Mouse (Mus musculus): ENCODE data around the gene Cenph. TPM values are rescaled to one million over a fixed set of nuclear protein-coding genes. Genes with fewer than 3 reads are reported as not detected.

The Cenph gene
- 3.2 and 3.9 TPM in 2 replicates for polyA plus RNA-seq (2012; rRNA removed)

DNA sequence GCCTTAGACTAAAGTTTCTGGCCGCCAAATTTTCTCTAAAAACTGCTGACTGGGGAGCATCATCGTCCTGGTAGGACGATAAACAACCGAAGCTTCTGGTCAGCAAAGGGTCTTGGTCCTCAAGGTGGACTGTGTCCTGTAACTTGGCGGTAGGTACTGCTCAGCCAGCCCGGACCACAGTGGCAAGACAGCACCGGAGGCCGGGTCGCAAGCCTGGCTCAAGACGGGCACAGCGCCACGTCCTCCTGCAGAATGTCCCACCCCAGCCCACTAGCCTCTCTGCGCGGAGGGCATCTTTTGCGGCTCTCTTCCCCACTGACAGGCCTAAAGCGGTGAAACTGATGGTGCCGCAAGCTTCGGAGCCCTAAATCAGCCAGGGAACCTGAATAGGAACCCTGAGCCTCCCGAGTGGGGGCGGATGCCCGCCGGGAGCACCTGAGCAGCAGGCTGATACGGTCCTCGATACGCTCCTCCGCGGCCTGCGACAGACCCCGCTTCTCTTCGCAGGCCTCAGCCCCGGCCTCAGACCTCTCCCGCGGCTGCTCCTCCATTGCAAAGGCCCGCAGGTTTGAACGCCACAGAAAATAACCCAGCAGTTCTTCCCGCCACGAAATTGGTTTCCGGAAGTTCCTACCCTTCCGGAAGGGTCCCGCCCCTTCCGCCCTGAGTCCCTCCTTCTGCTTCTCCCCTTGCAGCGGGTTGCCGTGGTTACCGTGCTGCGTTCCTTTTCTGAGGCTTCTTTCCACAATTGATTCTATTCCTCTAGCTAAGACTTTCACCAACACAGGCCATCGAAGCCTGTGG lies at the start of gene Cenph:
Cenph (minus strand) TSS at position 648 of the 804 bp plus-strand sequence.
- Histone ChIP-seq H3K27me3 (ENCODE audit: control insufficient read depth, insufficient read depth, low read length) (no peaks in the 10 kb centered on the region), H3K4me1 (ENCODE audit: control insufficient read depth, insufficient read depth, low read length) (peaks cover 6% of the 10 kb centered on the region), H3K4me3 (ENCODE audit: control insufficient read depth, low read depth, low read length) (peak within 1 kb of the TSS; percentile 95), H3K27ac (ENCODE audit: control insufficient read depth, insufficient read depth, low read depth, low read length) (peak within 1 kb of the TSS; percentile 73), H3K36me3 (ENCODE audit: control insufficient read depth, insufficient read depth, low read length) (no peaks in the 10 kb centered on the region)
- TF ChIP-seq POLR2A (IDR thresholded peaks at IDR 0.05; ENCODE audit: control insufficient read depth, low read depth, low read length) (peak; percentile 62), CTCF (IDR thresholded peaks at IDR 0.05; ENCODE audit: control insufficient read depth, insufficient read depth, insufficient replicate concordance, low read depth, low read length) (no peak)

DNA sequence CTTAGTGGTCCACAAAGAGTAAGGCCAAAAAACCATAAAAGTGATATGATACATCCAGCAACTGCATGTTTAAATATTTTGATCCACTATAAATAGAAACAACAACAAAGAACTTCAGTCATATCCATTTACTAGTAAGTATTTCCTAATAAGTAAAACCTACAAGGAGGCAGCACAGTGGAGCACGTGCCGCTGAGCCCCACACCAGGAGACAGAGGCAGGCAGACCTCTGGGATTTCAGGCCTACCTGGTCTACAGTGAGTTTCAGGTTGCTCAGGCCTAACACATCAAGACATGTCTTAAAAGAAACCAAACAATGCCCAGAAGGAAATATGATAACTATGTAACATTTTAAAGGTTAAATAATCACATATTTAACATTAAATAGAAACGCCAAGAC lies 49.2 kb upstream of the Cenph start:
- H3K36me3 ChIP-seq (ENCODE audit: control insufficient read depth, insufficient read depth, low read length) = no peaks in the 10 kb centered on the region; the same call in 1 of the 2 replicates
- no peaks in the 10 kb centered on the region for H3K4me1 ChIP-seq (ENCODE audit: control insufficient read depth, insufficient read depth, low read length)
- no peak overlapping the region for H3K4me3 ChIP-seq (ENCODE audit: control insufficient read depth, low read depth, low read length)
- H3K27ac ChIP-seq (ENCODE audit: control insufficient read depth, insufficient read depth, low read depth, low read length) = no peak overlapping the region
- TF ChIP-seq CTCF (IDR thresholded peaks at IDR 0.05; ENCODE audit: control insufficient read depth, insufficient read depth, insufficient replicate concordance, low read depth, low read length) = no peak
- TF ChIP-seq POLR2A (IDR thresholded peaks at IDR 0.05; ENCODE audit: control insufficient read depth, low read depth, low read length) = no peak
- no peaks in the 10 kb centered on the region for H3K27me3 ChIP-seq (ENCODE audit: control insufficient read depth, insufficient read depth, low read length)

DNA sequence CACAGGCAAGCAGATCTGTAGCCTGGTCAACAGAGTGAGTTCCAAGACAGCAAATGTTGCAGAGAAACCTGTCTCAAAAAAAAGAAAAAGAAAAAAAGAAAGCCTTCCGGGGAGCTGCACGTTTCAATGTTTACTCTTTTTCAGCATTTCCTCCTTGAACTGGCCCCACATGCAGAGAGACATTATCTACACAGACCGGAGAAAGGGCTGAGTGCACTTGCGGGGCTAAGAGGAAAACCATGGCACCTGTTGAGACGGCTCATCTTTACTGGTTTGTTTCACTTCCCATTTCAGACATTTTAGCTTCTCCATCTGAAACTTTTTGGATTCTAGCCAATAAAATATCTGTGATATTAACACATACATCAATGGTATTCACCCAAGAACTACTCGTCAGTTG lies 48.6 kb upstream of the Cenph start:
- Histone ChIP-seq H3K27me3 (ENCODE audit: control insufficient read depth, insufficient read depth, low read length) (no peaks in the 10 kb centered on the region), H3K4me3 (ENCODE audit: control insufficient read depth, low read depth, low read length) (no peak overlapping the region), H3K27ac (ENCODE audit: control insufficient read depth, insufficient read depth, low read depth, low read length) (no peak overlapping the region), H3K4me1 (ENCODE audit: control insufficient read depth, insufficient read depth, low read length) (no peaks in the 10 kb centered on the region), H3K36me3 (ENCODE audit: control insufficient read depth, insufficient read depth, low read length) (no peaks in the 10 kb centered on the region; the same call in none of the 2 replicates)
- TF ChIP-seq CTCF (IDR thresholded peaks at IDR 0.05; ENCODE audit: control insufficient read depth, insufficient read depth, insufficient replicate concordance, low read depth, low read length) = no peak
- no peak for TF ChIP-seq POLR2A (IDR thresholded peaks at IDR 0.05; ENCODE audit: control insufficient read depth, low read depth, low read length)

DNA sequence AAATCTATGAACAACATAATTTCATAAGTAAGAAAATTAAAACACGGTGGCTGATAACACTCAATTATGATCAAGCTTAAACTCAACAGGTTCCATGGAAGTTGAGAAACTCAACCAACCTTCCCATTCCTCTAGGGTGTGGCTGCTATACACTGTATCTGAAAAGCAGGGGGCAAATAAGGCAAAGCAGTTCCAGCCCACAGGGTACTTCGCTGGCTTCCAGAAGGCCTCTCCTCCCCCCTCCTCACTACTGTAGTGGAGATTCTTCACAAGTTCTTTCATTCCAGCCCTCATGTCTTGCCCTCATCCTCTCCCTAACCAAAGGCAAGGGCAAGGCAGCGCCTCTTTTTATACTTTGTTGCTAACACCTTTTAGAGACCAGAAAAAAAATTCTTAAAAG lies 48.2 kb upstream of the Cenph start:
- TF ChIP-seq CTCF (IDR thresholded peaks at IDR 0.05; ENCODE audit: control insufficient read depth, insufficient read depth, insufficient replicate concordance, low read depth, low read length) (no peak), POLR2A (IDR thresholded peaks at IDR 0.05; ENCODE audit: control insufficient read depth, low read depth, low read length) (no peak)
- no peak overlapping the region for H3K4me3 ChIP-seq (ENCODE audit: control insufficient read depth, low read depth, low read length)
- no peaks in the 10 kb centered on the region for H3K27me3 ChIP-seq (ENCODE audit: control insufficient read depth, insufficient read depth, low read length)
- H3K4me1 ChIP-seq (ENCODE audit: control insufficient read depth, insufficient read depth, low read length) = no peaks in the 10 kb centered on the region
- H3K36me3 ChIP-seq (ENCODE audit: control insufficient read depth, insufficient read depth, low read length) = peaks cover 1% of the 10 kb centered on the region
- no peak overlapping the region for H3K27ac ChIP-seq (ENCODE audit: control insufficient read depth, insufficient read depth, low read depth, low read length)

GRCm38 (mm10) chr13:100814451-100814850 lies 38.8 kb upstream of the Cenph start:
- no peaks in the 10 kb centered on the region for H3K4me1 ChIP-seq (ENCODE audit: control insufficient read depth, insufficient read depth, low read length)
- TF ChIP-seq POLR2A (IDR thresholded peaks at IDR 0.05; ENCODE audit: control insufficient read depth, low read depth, low read length) (no peak), CTCF (IDR thresholded peaks at IDR 0.05; ENCODE audit: control insufficient read depth, insufficient read depth, insufficient replicate concordance, low read depth, low read length) (no peak)
- H3K36me3 ChIP-seq (ENCODE audit: control insufficient read depth, insufficient read depth, low read length) = peaks cover 1% of the 10 kb centered on the region; the same call in 1 of the 2 replicates
- H3K4me3 ChIP-seq (ENCODE audit: control insufficient read depth, low read depth, low read length) = peak overlapping the region; percentile 27; the same call in 1 of the 2 replicates
- H3K27me3 ChIP-seq (ENCODE audit: control insufficient read depth, insufficient read depth, low read length) = no peaks in the 10 kb centered on the region
- no peak overlapping the region for H3K27ac ChIP-seq (ENCODE audit: control insufficient read depth, insufficient read depth, low read depth, low read length)

DNA sequence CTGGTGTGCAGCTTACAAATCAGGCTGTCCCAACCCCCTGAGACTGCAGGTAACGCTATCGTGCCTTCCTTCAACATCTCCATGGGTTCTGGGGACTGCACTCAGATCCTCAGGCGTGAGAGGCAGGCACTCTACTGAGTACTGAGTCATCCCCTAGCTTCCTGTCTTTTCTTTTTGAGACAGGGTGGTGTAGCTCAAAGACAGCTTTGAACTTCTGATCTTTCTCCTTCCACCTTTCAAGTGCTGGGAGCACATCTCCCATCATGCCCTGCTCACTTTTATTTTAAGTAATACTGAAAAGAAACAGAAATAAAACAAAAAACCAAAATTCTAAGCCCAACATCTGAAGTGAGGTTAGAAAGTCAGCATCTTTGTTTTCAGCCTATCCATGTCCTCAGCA lies 30.1 kb upstream of the Cenph start:
- no peaks in the 10 kb centered on the region for H3K4me1 ChIP-seq (ENCODE audit: control insufficient read depth, insufficient read depth, low read length)
- H3K27ac ChIP-seq (ENCODE audit: control insufficient read depth, insufficient read depth, low read depth, low read length) = no peak overlapping the region
- H3K36me3 ChIP-seq (ENCODE audit: control insufficient read depth, insufficient read depth, low read length) = peaks cover 5% of the 10 kb centered on the region
- TF ChIP-seq POLR2A (IDR thresholded peaks at IDR 0.05; ENCODE audit: control insufficient read depth, low read depth, low read length) (no peak), CTCF (IDR thresholded peaks at IDR 0.05; ENCODE audit: control insufficient read depth, insufficient read depth, insufficient replicate concordance, low read depth, low read length) (no peak)
- H3K4me3 ChIP-seq (ENCODE audit: control insufficient read depth, low read depth, low read length) = no peak overlapping the region
- no peaks in the 10 kb centered on the region for H3K27me3 ChIP-seq (ENCODE audit: control insufficient read depth, insufficient read depth, low read length)

- Histone ChIP-seq H3K27me3 (ENCODE audit: control insufficient read depth, insufficient read depth, low read length) (no peaks in the 10 kb centered on the region), H3K27ac (ENCODE audit: control insufficient read depth, insufficient read depth, low read depth, low read length) (no peak overlapping the region), H3K4me3 (ENCODE audit: control insufficient read depth, low read depth, low read length) (no peak overlapping the region), H3K4me1 (ENCODE audit: control insufficient read depth, insufficient read depth, low read length) (no peaks in the 10 kb centered on the region), H3K36me3 (ENCODE audit: control insufficient read depth, insufficient read depth, low read length) (no peaks in the 10 kb centered on the region)
- no peak for TF ChIP-seq CTCF (IDR thresholded peaks at IDR 0.05; ENCODE audit: control insufficient read depth, insufficient read depth, insufficient replicate concordance, low read depth, low read length)
- TF ChIP-seq POLR2A (IDR thresholded peaks at IDR 0.05; ENCODE audit: control insufficient read depth, low read depth, low read length) = no peak
Measured at GRCm38 (mm10) chr13:100797171-100797570, 21.5 kb upstream of the Cenph start.

Data from testis, adult 2 months (tissue).